Mouse (Mus musculus) gastrocnemius, adult 2 months (tissue): ENCODE measurements around the gene Alpl. TPM values are rescaled to one million over a fixed set of nuclear protein-coding genes. Genes with fewer than 3 reads are reported as not detected.

Experiments used
- DNase-seq: peaks from one replicate; pipeline ENCODE4 v3.0.0; 2022
- H3K27ac ChIP-seq: fragments of 200-600 bp; 2 replicates; pipeline ENCODE4 v1.8.1; 2022; ENCODE audit warnings: mild to moderate bottlenecking
- H3K4me3 ChIP-seq: fragments of 200-600 bp; 2 replicates; pipeline ENCODE4 v1.8.1; 2022; ENCODE audit warnings: mild to moderate bottlenecking, moderate library complexity
- CTCF ChIP-seq: fragments of 200-600 bp; IDR thresholded peaks from 2 replicates; pipeline ENCODE4 v1.8.1; 2022; ENCODE audit warnings: antibody characterized with exemption, mild to moderate bottlenecking, moderate library complexity
- intact Hi-C: fragments of 180-260 bp; cut with DNase I; formaldehyde crosslinking; loops from one replicate; pipeline ENCODE4 v1.15.1; 2025
- total RNA-seq, 2 experiments: library from RNA; stranded (reverse); gene quantifications; 2 replicates each; pipeline ENCODE4 v1.2.3; 2021

Gene Alpl
- total RNA-seq, 2 experiments from 2014 or later: 10.3 to 42.2 TPM

GRCm38 (mm10) chr4:137692107-137692902 lies 103.9 kb downstream of the Alpl start:
- no peak for DNase-seq
- Histone ChIP-seq H3K27ac (no peak overlapping the region), H3K4me3 (no peak overlapping the region)
- intact Hi-C loops: no loop called here
- TF ChIP-seq CTCF: no peak

Other genes starting within 250 kb of the Alpl start
- not detected for gene Ldlrad2, start 221.8 kb downstream of the Alpl start, total RNA-seq
- gene Usp48, start 202.6 kb downstream of the Alpl start, total RNA-seq: 10 to 100 TPM; 28.1 to 36.1 TPM
- gene Rap1gap, start 131.7 kb downstream of the Alpl start, total RNA-seq: 1 to 10 TPM; 4.4 to 8.6 TPM
- 100 to 1,000 TPM in 1 of 2 experiments, 10 to 100 TPM in 1; 61.6 to 103 TPM for gene Ece1, start 65.9 kb upstream of the Alpl start, total RNA-seq
- gene Eif4g3, start 196.6 kb upstream of the Alpl start, total RNA-seq: 100 to 1,000 TPM; 108 to 145 TPM